Mouse (Mus musculus) left cerebral cortex, adult 9 months (tissue): ENCODE results near the gene Hook2.

Source experiments
- DNase-seq, 2 experiments: peaks; one replicate each; pipeline ENCODE4 v3.0.0; 2022; ENCODE audit warnings: low spot score in 2 of 2

The Hook2 gene

DNA sequence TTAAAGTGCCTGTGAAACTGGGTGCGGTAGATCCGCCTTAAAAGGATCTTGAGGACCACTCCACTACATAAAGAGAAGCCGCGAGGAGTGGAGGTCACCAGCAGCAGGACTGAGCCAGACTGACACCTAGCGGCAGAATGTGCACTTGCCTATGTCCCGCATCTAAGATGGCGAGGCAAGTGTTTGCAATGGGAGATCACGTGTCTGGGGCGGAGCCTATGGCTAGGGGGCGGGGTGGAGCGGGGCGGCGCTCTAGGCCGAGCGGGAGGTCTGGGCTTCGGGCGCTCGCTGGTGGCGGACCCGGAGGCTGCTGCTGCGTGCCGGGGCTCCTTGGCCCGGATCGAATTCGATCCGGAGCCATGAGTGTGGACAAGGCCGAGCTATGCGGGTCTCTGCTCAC is at the start of gene Hook2:
Gene Hook2 (plus strand): TSS at position 255 of the 400 bp plus-strand sequence.
- DNase-seq, result peak; percentile 93 to 98

DNA sequence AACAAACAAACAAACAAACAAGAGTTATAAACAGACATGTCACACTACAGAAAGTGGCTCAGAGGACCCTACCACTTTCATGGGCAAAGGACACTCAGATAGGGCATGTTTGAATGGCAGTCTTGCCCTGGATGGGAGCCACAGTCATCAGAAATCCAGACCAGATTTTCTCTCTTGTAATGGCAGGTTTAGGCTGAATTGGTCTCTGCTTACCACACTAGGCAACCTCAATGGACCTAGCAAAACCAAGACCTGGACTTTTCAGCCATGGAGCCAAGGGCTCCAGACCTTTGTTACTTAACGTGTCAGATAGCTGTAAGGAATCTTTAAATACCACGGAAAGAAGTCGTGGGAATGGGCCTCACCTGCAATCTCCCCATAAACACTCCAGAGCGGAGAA is 46.7 kb upstream of the Hook2 start:
- no peak for DNase-seq

DNA sequence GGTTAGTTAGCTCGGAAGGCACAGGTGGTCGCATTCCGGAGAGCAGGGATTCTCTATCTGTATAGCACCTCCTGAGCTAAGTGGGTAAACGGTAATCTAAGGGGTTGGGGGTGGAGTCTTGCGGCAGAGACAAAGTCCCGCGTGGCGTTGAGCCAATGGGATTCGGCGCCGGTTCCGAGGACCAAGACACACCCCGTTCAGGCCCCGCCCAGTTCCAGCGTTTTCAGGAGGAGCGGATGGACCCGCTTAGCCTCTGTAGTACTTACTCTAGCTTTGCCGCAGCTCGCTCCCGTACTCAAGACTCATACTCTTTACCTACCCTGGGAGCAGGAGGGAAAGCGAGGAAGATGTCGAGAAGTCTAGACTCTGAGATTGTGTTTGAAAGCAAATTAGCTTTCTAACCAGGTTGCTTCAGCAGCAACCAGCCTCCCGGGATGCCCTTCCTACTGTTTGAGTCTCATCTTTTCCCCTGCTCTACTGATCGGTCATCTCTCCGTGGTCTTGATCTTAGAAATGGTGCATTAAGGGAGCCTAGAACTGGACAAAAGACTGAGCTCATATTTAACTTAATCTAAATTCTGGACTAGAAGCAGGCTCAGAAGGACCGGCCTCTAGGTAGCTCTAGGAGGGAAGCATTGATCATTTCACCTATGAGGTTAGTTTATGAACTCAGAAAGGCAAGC is 45.8 kb upstream of the Hook2 start:
- peak in 1 of 2 experiments; percentile 72 for DNase-seq

DNA sequence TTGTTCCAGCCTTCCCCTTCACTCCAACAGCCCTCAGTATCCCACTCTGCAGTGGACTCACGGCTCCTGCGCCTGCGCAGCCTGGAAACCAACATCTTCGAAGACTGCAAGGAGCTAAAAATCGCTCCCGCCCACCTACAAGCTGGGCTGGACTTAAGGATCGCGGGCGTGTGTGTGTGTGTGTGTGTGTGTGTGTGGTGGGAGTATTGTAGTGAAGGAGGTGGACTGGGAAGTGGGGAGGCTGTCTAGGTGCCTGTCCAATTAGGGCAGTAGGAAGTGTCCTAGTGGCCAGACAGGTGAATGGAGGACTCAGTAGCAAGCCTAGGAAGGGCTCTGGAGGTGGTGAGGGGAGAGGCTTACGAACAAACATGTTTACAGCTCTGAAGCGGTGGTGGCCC is 45.2 kb upstream of the Hook2 start:
- DNase-seq, result peak in 1 of 2 experiments; percentile 83

DNA sequence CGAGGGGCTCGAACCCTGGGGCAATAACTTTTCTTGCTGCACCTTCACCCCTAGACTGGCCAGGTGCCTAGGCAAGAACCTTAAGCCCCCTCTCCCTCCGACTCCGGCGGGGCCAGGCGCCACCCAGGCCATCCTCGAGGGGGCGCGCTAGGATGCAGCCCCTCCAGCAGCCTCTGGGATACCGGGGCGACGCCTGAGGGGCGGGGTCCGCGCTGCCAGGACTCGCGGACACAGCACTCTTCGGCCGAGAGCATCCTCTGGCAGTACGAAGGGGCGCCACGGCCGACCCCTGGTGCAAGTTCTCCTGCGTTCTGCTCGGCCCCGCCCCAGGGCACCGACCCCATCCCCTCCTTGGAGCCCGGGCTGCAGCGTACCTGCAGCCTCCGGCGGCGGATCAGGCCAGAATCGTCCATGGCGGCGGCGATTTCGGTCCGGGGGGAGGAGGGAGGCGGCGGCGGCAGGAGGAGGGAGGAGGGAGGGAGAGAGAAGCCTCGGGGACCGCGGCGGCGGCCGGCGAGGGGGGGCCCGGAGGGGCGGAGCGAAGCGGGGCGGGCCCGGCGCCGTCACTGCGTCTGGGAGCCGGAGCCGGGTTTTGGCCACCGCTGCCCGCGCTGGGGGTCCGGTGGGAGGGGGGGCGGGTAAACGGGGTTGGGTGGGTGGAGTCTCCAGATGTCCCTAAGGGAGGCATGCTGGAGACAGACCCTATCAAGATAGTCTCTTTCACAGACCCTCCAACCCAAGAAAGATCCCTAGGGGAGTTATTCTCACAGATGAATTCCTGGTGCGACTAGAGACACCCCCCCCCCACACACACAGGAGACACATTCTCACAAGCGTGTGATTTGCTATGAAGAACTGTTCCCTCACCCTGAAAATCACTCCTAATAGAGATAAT is 44.5 kb upstream of the Hook2 start:
- peak in 1 of 2 experiments; percentile 26 for DNase-seq

DNA sequence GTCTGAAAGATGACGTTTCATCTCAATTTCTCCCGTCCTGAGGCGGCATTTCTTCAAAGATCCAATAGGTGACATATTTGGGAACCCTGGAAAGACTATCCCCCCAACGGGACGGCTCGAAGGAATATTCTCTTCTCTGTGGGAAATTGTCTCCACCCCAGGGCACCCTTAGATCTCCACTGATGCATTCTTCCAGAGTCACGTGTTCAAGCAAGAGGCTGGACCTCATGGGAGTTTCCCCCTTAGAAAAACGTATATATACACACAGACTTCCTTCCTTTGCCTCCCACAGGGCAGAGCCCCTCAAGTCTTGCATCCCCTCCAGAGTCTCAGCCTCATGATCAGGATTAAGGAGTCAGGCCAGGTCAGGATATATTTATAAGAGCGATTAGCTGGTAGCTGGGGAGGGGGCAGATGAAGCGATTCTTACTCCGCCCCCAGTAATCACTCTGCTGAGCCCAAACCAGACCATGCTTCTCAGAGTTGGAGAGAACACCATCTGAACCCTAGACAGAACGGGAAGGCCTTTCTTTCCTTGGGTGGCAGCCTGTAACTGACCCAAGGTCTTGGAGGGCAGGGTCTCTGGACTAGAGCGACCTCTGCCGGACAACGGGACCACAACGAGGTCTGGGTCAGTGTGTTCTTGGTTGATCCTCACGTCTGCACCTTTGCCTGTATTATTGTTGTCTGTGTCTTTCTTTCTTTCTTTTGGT is 43.7 kb upstream of the Hook2 start, which contains the start of gene Rtbdn:
Gene Rtbdn (plus strand): TSS at position 464 of the 713 bp plus-strand sequence.
- no peak for DNase-seq

DNA sequence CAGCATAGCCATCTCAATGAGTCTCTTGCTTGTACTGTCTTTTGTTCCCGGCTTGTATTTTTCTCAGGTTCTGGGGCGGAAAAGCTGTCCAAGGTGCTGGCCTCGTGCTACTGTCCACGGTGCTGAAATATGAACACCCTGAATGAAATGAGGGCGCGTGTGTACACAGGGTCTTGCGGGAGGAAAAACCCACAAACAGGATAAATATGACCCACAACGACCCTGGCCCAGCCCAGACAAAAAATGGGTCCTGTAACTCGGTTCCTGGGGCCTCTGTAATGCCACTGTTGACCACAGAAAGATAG is 43.2 kb upstream of the Hook2 start:
- no peak for DNase-seq

DNA sequence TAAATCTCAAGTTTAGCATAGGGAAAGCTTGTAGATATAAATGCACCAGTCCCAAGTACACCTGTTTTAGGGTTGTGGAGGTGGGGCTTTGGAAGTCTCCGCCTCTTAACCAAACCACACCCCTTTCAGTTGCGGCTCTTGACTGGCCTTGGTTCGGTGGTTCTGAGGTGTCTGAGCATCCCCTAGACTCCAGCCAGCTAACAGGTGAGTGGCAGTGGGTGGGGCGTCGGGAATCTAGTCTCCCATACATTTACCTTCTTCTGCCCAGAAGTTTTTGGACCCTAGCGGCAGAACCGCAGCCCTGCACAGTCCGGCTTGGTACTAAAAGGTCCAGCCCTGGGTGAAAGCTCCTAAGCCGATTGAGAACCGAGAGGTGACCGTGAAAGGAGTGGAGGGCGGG is 40.6 kb upstream of the Hook2 start:
- no peak for DNase-seq

DNA sequence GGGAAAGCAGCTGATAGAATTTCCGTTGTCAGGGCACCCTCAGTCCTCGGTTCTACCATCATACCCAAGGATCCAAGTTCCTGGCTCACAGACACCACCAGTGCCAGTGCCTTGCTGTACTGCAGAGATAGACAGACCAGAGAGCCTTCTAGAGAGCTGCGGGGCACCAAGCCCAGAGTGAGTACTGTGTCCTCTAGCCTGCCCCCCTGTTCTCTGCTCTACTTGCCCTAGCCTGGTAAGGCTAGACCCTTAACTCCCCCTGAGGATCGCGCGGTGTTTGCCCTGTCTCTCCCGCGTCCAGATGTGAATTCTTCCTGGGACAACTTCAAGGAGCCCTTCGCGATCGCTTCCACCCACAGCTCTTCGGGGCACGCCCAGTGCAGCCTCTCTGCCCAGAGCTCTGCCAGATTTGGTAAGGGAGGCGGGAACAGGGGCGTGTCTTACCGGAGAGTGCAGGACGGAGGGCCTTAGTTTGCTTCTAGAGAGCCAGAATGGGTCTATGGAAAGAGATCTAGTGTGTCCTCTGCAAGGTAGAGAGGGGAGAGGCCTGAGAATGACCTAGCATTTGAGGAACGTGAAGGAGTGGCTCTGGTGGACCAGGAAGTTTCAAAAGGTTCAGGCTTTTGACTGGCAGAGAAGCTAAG is 37.7 kb upstream of the Hook2 start:
- DNase-seq, result no peak

DNA sequence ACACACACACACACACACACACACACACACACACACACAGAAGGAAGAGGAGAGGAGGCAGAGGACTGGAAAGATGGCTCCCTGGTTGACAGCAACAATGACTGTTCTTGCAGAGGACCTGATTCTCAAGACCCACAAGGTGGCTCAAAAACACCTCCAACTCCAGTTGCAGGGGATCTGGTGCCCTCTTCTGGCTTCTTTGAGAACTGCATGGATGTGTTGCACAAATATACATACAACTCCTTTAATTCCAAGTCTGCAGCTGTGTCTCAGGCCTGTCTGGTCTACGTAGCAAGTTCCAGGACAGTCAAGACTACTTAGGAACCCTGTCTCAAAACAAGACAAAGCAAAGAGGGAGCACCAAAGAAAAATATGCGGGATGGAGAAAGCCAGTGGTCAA is 33.6 kb upstream of the Hook2 start:
- peak in 1 of 2 experiments; percentile 87 for DNase-seq

DNA sequence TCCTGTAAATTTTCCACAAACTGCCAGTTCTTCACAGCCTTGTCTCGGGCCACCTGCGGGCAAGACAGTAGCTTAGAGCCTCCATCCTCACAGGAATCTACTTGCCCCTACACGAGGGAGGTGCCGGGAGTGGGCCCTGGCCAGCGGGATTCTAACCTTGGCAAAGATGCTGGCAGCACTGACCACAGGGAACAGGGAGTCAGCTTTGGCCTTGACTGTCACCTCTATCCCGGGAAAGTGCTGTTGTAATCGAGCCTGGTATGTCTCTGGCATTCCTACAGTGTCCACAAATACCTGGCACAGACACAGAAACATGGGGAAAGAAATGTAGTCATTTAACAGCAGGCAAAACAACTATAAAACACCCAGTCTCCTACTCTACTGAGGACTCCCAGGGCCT is 30.6 kb upstream of the Hook2 start:
- no peak for DNase-seq

DNA sequence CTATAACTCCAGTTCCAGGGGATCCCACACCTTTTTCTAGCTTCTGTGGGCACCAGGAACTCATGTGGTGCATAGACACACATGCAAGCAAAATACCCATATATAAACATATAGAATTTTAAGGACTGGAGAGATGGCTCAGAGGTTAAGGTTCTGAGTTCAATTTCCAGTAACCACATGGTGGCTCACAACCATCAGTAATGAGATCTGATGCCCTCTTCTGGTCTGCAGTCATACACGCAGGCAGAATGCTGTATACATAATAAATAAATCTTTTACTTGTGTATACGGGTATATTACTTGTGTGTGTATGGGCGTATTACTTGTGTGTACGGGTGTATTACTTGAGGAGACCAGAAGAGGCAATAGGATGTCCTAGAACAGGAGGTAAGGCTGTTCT is 26.5 kb upstream of the Hook2 start:
- no peak for DNase-seq

DNA sequence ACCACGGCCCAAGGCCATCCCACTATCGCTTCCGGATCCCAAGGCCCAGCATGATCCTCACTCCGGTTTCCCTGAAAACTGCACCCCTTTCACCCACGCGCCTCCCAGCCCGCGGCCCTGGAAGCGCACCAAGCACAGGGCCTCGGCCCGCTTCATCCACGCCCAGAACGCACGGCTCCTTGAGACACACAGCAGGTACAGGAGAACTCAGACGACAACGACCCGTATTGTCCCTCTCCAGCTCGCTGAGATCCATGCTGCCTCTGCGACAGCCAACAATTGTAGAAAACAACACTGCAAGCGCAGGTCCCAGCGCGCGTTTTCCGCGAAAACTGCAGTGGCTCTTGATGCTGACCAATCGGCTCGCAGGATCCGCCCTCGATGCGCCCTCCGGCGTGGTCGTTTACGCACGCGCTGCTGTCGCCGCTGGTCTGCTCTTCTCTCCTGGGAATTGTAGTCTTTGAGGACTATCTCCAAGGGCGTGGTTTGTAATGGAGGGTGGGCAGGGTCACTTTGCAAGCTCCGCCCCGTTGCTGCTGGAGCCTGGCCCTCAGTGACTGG is 24.6 kb upstream of the Hook2 start:
- DNase-seq, result peak; percentile 88 to 95

DNA sequence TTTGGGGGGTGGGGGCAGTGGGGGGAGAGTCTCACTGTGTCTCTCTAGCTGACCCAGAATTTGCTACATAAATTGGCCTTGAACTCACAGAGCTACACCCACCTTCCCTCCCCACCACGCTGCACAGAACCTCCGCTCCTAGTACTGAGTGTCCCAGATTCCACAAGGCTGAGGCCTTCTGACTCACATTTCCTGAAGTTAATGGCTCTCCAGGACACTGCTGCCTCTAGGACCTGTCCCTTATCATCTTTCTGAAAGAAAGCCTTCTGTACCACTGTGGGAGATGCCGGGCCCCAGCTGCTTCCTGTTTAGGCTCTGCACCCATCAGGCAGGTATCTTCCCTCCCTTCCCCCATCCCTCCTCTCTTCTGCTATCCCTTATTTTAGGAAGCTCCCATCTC is 23.8 kb upstream of the Hook2 start:
- no peak for DNase-seq

DNA sequence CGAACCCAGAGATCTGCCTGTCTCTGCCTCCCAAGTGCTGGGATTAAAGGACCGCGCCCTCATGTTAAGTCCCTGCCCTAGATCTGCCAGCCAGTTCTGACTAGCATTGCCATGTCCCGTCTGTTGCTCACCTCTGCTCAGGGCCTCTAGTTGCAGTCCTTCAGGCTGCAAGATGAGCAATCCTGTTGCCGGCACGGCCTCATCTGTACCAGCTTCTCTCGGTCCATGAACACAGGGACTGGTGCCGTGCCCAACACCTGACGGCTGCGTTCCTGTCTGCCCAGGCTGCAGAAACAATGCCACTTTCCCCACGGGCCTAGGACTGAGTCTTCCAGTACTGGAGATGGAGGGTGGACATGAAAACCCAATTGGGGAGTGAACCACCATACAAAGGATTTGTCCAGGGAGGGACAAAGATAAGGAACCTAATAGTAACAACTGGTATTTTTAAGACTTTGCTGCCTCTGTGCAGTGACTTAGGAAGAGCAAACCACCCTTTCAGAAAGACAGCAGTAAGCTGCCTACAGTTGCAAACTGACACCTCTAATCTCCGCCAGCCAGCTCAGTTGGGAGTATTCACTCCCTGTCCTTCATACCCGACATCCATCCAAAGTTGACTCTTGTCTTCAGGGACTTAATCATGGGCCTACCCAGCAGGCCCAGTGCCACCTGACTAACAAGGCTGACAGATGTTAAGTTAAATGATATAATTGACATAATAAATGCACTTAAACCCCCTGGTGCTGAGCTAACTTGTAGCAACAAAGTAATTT is 22.7 kb upstream of the Hook2 start:
- DNase-seq, result no peak

DNA sequence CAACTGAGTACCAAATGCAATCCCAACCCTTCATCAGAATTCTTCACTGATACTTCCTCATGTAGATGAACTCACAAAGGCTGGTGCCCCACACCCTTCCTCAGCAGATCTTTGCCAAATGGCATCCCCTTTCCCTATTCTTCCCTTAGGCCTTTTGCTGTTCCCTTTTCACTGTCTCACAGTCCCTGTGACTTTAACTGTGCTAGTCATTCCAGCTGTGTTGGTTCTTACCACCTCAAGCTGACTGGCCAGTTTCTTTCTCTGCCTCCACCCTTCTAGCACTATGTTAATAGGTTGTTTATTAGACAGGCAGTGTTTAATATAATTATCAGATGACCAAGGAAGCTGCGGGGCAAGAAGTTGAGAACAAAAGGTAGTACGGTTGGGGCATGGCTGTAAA is 21.8 kb upstream of the Hook2 start:
- no peak for DNase-seq

DNA sequence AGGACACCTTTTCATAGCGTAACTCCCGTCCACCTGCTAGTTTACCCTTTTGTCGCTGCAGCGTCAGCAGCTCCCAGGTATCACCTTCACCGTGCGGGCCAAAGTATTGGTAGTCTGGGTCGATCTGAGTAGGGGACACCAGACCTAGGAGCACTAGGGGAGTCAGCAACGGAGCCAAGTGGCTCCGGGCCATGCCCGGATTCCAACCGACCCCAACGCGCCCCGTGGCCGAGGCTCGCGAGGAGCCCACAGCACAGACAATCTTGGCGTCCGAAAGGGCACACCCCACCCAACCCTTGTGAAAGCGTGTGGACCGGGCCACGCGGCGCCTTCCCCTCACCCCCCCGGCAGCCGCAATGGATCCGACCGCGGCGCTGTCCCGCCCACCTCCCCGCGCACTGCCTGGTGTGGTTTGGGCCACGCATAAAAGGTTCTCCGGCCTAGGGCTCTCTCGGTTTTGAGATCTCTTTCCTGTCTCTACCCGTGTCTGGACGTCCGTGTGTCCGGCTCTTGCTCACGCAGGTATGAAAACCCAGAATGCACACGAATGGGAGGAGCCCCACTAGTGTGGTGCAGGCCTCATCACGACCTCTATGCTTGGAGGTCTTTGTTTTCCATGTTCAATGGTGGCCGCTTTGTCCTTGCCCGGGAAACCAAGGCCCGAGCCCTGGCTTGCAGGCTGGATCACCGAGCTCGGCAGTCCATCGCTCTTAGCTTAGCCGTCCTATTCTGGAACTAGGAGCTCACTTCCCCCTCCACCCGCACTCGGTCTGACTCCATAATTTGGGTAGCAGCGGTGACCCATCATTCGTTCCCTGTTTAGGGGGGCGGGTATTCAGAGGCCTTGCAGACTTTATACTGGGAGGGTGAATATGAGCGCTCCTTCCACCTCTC is 20.9 kb upstream of the Hook2 start, which contains the start of the genes Gm49661, Prdx2 and Rnaseh2a:
Gene Gm49661 (minus strand): TSS at position 193 of the 894 bp plus-strand sequence.
Gene Prdx2 (plus strand): TSS at position 347 of the 894 bp plus-strand sequence.
Gene Rnaseh2a (minus strand): TSS at position 527 of the 894 bp plus-strand sequence.
- peak in 1 of 2 experiments; percentile 66 for DNase-seq

DNA sequence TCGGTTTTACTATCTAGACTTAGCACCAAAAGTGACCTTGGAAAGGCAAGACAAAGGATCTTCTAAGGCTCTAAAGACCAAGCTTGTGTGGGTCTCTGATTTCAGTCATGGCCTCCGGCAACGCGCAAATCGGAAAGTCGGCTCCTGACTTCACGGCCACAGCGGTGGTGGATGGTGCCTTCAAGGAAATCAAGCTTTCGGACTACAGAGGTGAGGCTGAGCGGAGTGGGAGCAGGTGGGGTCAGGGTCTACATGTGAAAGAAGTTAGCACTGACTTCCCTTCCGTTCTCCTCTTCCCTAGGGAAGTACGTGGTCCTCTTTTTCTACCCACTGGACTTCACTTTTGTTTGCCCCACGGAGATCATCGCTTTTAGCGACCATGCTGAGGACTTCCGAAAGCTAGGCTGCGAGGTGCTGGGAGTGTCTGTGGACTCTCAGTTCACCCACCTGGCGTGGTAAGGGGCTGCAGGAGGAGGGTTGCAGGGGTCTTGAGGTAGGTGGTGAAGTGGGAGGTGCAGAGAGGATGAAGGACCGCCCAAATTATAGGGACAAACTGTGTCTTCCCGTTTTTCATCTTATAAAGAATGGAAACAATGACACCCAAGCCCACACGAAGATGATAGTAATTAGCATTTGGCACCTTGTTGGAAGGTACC is 20.1 kb upstream of the Hook2 start:
- DNase-seq, result no peak

DNA sequence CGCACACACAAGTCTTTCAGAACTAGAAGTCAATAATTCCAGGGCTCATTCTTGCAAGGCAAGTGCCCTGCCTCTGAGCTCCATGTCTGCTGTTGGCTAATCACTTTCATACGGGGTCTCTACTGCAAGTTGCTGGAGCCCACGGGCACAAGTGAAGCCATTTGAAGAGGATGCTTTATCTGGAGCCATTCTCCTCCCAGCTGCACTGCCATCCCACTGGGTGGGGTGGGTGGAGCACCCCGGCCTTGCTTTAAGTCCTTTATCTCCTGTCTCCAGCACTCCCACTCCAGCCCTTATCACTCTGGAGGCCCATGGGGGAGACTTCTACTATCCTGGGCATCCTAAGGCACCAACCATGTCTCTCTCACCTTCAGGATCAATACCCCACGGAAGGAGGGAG is 19.5 kb upstream of the Hook2 start:
- DNase-seq, result no peak
